Mouse (Mus musculus) lung, postnatal 10 days (tissue): Measurements from ENCODE around the gene Ncapd3.

ENCODE experiments used
- DNase-seq: peaks from one replicate; pipeline ENCODE4 v3.0.0; 2021

The Ncapd3 gene

DNA sequence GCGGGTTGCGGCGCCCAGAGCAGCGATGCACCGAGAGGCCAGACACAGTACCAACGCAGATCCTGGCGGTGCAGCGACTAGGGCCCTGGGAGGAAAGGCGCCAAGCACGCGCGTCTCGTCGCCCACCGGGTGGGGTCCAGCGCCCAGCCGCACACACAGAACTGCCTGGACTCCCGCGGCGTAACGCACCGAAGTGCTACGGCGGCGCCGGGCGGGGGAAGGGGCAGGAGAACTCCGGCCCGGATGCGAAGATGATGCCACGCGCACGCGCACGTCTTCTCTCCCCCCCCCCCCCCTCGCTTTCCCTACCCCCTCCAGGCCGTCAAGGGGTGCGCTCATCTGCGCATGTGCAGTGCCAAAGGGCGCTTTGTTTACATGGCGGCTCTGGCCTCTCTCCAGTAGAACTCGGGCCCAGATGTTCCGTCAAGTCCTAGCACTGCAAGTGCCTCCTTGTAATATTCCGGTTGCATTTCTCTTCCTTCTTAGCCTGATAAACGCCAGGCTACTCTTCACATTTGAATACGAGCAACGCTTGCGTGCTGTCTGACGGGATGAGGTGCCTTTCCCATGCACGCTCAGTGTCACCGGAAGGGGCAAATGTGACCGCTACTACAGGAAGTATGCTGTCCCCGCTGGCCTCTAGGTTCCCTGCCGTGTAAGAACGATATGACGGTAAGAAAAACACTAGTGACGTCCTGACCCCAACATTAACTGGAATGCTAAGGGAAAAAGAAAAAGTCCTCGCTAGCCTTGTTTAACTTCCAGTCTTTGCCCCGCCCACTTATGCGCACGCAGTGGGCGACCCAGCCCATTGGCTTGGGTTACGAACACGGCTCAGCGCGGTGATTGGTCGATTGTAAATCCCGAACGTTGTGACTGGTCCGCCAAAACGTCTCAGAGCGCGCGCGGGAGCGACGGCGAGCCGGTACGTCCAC is at the start of gene Ncapd3, which contains the start of gene Vps26b:
TSS of gene Ncapd3 (plus strand) at position 348 of the 935 bp plus-strand sequence.
TSS of gene Vps26b (minus strand) at position 238 of the 935 bp plus-strand sequence.
- peak; percentile 98 for DNase-seq

DNA sequence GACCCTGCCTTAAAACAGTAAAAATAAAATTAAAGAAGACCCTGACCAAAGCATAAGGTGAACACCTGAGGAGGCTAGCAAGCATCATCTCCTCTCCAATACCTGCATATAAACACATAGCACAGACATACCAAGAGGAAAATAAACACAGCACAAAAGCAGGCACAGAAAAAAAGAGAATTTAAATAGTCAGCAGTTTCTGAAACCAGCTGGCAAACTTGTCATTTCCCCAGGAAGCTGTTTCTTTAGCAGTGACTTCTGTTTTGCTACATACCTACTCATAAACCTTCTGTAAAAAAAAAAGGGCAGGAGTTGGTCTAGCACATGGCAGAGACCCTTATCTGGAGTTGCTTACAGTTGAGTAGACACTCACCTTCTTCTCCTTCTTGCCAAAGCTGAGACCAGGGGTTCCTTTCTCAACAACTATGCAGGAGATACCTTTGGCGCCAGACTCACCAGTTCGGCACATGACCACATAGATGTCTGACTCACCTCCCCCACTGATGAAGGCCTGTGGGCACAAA is 44.8 kb upstream of the Ncapd3 start:
- no peak for DNase-seq

DNA sequence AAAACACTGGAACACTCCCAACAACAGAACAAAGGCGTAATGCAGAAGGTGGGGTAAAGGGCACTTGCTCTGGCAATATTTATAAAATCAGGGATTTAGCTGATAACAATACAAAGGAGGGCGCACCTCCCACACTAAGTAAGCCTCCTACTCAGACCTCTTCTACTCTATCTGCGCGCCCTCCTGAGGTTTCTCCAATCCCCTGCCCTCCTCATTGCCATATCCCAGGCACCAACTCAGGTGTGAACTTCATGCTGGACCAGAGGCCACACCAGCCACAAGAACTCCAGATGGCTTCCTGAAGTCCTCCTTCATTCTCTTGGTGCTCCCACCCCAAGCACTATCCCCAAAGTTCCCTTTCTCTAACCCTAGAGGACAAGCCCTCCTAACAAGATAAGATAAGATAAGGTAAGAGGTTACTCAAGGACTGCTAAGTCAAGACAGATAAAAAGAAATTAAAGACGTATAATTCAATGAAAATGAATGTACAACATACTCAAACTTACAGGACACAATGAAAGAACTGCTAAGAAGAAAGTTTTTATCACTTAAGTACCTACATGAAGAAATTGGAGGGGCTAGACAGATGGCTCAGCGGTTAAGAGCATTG is 44.2 kb upstream of the Ncapd3 start:
- no peak for DNase-seq

DNA sequence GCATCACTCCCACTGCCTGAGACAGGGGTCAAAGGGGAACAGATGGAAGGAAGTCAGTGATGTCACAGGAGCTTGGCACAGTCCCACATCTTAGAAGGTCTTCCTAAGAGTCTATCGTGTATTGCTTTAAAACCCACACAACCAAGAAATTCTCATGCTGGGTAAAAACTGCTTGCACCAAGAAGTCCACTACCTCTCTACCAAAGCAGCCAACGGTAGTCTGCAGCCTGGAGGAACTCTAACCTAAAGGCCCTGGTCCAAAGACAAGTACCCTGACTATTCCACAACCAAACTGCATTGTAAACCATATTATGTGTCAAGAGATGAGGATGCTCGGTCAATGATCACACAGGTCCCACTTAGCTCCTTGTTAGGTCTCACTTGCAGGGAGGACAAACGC is 39.8 kb upstream of the Ncapd3 start:
- DNase-seq = no peak

DNA sequence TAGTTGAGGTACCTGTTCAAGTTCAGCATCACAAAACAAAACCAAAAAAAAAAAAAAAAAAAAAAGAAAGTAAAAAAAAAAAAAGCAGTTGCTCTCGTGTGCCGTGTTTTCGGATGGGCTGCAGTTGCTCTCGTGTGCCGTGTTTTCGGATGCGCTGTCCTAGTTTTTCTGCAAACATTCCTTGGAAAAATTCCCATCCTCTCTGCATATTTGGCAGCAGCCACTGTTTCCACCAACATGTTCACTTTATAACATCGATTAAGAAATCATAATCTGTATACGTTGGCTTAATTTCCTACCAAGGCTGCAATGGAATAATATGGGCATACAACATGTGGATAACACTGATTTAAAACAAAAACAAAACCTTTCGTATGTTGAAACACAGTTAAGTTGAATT is 36.9 kb upstream of the Ncapd3 start:
- DNase-seq = peak; percentile 26

DNA sequence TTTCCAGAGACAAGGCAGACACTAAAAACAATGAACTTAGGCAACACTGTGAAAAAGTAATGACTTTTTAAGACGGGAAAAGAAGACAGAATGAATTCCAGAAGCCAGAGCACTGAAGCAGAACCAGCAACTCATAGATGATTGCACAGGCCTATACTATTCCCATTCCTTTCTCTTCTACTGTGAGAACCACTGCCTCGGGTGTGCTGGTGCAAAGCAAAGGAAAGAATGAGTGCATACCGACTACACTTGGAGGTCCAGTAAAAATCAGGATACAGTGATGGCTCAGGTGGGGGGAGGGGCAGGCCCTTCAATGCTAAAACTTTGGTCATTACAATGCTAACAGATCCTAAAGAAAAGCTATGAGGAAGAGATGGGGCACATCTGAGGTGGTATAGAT is 36.1 kb upstream of the Ncapd3 start:
- no peak for DNase-seq

DNA sequence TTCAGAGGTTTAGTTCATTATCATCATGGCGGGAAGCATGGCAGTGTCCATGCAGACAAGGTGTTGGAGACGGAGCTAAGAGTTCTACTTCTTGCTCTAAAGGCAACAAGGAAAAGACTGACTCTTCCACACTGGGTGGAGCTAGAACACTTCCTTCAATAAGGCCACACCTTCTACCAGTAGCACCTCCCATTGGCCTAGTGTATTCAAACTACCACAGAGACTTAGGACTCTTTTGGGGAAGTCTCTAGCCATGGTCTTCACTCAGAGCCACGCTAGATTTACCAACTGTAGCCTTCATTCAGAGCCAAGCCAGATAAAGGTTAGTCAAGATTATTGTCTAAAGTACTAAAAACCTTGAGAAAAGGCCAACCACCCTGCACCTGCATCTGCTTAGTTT is 32.9 kb upstream of the Ncapd3 start:
- peak; percentile 14 for DNase-seq

DNA sequence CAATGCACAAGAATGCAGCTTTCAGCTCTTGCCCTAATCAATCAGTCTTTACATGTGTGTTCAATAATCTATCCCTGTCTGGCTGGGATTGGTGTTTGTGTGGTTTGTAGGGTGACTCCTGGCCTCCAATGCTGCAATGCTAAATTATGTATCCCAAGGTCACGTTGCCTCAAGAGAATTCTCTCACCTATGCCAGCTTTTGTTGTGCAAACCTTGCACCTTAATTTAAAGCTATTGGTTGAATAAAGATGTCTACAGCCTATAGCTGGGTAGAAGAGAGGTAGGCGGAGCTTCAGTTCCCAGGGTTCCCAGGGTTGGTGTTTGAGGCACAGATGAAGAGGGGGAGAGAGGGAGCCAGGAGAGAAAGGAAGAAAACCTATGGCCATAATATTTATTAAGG is 32.5 kb upstream of the Ncapd3 start:
- DNase-seq = no peak

DNA sequence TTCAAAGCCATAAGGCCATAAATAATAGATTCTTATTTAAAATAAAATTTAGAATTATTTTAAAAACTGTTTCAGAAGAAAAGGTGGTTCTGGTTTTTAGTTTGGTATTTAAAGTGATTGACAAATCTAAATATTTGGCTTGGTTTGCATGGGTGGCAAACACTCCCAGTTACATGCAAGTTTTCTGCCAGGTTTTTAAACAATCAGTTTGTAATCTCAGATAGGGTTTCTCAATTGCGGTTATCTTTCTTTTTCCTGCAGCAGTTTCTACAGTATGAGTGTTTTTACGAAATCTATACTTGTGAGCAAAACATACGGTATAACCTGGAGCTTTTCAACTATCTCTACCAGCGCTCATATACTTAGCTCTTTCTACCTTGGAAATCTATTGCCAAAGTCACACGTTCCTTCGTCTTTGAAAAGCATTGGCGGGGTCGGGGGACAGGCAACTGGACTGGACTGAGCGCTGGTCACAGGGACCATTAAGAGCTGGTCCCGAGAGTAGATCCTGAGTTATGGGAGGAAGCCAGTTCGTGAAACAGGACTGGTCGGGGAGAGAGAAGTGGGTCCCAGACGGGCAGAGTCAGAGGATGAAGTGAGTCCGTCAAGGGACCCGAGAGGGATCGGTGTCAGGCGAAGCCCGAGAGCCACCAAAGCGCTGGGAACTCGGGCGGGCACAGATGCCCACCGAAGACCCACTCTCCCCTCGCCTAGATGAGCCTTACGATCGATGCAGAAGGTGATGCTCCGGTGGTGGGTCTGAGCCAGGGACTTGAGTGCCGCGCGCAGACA is 31.1 kb upstream of the Ncapd3 start:
- DNase-seq = no peak

DNA sequence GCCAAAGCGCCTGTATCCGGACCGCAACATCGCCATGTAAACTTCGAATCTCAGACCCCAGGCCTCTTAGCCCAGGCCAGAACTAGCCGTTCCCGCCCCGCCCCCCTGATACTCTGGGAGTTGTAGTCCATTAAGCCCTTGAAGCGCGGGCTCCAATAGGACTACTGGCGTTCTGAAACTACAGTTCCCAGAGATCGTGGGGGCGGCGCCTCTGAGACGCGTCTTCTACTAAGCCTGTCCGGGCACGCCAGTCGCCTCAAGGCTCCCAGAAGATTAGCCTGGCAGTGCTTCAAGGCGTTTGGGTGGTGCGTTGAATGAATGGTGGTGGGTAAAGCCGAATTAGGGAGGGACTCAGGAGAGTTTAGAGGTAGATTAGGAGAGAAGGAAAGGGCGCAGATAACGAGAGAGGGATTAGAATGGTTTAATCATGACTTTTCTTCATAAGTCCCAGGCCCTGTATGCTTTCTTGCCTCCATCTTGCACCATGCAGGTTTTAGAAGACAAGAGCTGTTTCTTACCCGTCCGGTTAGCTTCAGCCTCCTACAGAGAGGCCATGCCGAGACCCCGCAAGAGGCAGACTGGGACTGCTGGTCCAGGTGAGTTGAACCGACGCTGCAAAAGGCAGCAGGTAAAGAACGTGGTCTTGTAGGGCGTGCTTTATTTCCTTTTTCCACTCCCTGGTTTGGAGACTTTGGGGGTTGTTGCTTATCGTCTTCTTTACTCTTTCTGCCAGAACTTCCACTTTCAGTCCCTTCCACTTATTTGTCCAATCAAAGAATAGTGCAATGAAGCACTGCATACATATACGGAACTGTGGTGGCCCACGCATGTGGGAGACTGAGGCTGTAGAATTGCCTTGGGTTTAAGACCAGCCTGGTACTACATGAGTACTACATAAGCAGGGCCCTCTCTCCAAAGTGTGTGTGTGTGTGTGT is 30.2 kb upstream of the Ncapd3 start, which contains the start of the genes Acad8 and Thyn1:
TSS of gene Acad8 (minus strand) at position 106 of the 935 bp plus-strand sequence.
TSS of gene Thyn1 (plus strand) at position 250 of the 935 bp plus-strand sequence.
- DNase-seq = peak; percentile 98

DNA sequence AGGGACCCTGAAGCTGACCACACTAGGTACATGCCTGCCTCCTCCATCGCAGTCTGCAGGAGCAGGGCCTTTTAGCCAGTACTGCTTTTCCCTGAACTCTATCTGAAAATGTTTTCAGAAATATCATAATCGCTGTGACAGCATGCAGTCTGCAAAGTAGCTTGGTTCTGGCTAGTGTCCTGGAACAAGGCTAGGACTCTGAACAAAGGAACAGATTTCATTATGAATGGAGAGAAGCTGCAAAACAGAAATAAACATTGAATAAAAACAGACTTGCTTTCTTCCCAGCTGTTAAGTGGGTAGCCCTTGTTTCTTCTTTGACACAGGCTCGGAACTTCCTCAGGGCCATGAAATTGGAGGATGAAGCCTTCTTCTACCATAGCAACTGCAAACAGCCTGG is 24.7 kb upstream of the Ncapd3 start:
- DNase-seq = no peak

DNA sequence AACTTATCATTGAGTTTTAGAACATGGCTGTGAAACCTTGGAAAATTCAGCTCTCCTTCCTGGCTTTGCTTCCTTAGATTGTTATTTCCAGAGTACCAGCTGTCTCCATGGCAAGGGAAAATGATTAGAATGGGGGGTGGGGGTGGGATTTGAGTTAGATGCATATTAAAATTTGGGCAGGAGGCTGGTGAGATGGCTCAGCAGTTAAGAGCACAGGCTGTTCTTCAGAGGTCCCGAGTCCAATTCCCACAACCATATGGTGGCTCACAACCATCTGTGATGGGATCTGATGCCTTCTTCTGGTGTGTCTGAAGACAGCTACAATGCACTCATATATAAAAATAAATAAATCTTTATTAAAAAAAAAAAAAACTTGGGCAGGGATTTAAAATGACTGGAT is 24.0 kb upstream of the Ncapd3 start:
- no peak for DNase-seq

DNA sequence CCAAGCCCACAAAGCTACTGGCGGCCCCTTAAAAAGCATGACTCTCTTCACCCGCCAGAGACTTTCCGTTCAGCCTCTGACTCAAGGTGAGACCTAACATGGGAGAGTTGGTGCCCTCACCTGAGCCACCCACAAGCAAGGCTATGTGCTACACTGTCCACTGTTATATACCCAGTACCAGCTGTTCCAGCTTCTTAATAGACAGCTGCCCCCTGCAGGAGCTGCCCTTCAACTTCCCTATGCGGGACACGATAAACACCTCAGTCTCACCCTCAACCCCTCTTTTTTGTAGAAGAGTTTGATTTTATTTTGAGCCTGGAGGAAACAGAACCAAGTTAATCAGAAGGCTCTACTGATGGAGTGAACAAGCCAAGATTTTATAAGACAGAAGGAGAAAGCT is 23.1 kb upstream of the Ncapd3 start:
- DNase-seq = no peak

DNA sequence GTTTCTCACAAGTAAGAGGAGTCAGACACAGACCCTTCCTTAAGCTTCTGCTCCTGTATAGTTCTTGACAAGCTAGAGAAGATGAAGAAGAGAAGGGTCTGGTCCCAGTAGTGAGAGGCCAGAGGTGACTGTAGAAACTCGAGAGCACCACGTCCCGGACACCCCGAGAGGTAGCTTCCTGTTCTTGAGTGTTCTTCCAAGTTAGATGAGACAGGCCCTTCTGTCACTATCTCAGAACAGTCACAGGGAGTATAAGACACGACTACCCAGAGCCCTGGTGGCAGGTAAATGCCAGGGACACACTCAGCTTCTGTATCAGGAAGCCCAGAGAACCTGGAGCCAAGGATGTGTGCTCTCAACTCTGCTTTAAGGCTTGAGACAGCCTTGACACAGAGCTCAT is 20.7 kb upstream of the Ncapd3 start:
- no peak for DNase-seq

DNA sequence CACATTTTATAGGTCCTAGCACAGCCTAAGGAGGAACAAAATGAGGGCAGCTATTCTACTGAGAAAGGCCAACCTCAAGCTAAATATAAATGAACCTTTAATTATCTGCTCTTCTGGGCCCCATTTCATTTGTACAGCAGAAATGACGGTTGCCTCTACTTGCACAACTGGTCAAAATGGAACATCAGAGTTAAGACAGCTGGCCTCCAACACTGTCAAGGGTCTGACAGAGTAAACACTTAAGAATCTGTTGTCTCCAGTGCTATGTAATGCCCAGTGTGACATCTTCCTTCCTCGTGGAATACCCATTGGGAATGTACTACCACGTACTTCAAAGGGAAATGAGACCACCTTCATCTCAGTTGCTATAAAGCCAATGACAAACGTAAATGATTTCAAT is 18.4 kb upstream of the Ncapd3 start:
- peak; percentile 13 for DNase-seq

DNA sequence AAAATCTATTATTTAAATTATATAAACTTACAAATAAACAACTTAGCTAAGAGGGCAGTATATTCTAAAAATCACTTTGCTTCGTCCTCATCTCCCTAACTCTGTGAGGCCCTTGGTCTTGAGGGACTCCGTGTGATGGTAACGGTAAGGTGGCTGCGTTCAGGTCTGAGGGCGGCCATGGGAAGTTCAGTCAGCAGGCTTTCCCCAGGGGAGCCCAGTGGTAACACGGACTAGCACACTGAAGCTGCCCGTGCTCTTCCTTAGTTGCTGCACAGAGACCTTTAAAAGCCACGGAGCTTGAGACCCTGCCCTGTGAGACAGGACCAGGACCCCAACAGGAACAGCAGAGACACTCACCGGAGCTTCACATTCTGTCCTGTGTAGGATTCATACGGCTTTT is 11.0 kb upstream of the Ncapd3 start:
- DNase-seq = no peak

DNA sequence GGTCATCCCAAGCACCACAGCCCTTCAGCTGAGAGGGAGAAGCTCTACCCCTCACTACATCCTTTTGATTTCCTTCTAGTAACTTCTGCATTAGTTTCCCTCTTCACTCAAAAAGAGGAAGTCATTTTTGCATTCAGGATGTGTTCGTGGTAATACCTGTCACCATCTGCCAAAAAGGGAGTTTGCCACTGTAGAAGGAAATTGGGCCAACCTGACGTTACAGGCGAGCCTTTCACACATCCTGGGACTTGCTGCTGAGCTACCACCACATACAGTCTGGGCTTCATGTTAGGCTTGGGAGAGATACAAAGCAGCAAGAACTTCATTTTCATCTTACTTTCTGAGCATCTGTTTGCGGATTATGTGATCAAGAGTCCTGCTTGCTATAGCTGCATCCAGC is 6.3 kb upstream of the Ncapd3 start:
- no peak for DNase-seq

DNA sequence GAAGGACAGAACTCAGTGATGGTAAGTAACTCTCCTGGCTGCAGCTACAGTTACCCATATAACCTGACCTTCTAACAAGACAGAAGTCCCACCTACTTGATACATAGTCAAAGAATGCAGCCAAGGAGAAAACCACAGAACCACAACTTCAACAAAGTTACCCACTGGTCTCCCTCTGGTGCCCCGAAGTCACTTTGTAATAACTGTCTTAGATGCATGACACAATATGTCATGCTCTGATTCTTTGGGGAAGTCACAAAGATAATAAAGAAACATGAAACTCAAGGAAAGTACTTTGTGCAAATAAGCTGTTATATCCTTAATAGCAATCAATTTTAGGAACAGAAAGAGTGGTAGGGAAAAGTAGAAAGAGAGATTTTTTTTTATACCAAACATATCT is 3.3 kb upstream of the Ncapd3 start:
- no peak for DNase-seq

DNA sequence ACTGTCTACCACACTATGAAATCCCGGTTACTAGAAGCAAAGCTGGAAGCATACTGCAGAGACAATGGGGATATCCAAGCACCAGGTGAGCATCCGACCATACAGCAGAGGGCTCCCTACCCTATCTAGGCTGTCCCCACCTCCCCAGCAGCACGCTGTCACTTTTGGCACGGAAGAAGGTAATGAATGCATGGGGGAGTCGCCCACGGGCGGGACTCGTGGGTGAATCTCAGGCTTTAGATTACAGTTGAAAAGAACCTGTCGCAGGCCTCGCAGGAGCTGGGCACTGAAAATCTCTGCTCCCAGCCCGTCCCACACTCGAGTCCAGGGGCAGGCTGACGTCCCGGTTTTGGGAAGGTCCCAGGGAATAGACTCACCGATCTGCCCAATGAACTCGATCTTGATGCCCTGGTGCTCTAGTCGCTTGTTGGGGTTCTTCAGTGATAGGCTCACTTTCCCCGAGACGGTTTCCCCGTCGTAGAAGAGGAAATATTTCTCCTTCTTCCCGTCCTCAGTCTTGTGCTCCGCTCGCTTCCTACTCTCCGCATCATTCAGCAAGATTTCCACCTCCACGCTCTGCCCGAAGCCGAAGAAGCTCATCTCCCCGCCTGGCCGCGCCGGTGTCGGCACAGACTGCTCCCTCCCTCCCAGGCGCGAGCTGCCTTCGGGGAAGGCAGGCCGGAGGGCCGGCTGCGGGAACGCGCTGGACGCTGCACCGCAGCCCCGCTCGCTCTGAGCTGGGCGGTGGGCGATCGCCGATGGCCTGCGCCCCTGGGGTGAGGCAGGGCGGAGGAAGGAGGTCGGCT is 750 bp upstream of the Ncapd3 start:
- DNase-seq = peak; percentile 27

DNA sequence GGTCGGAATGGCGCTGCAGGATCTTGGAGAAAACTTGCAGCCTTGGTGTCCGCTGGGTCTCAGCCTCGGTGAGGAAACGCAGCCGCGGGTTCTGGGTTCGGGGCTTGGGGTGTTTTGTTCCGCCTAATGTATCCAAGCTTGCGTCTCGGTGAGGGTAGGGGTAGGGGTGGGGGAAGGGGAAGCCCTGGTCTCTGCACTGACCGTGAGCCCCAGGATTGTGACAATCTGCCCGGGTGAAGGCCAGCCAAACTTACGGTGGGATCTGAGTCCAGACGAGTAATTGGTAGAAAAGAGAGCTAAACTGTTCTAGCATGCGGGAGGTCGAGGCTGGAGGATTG is 757 bp downstream of the Ncapd3 start:
- DNase-seq = no peak

DNA sequence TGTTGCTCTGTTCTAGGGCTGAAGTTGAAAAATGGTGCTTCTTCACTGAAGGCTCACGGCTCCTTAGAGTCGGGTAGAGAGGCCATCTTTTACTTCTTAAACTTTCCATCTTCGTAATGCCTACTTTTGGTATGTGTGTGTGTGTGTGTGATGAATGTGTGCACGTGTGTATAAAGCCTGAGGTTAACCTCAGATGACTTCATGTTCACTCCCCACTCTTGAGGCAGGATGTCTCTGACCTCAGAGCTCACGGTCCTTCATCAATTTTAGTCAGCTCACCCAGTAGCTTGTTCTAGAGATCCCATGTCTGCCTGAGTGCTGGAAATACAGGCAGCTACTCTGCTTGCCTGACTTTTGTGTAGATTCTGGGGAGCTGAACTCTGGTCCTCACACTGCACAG is 13.9 kb downstream of the Ncapd3 start:
- no peak for DNase-seq
